Mouse (Mus musculus) neural tube, embryonic 10.5 days (tissue): ENCODE measurements at regions not wholly inside any gene's neighbourhood (a gene's known extent, or its start where the extent isn't known, plus 50 kb on each side); places are given as distances from the start of the nearest gene placed in this dataset.

Experiments
- DNase-seq: peaks from one replicate; pipeline ENCODE4 v3.0.0-alpha.2; 2017; ENCODE audit warnings: low spot score; ENCODE audit errors: extremely low spot score

DNA sequence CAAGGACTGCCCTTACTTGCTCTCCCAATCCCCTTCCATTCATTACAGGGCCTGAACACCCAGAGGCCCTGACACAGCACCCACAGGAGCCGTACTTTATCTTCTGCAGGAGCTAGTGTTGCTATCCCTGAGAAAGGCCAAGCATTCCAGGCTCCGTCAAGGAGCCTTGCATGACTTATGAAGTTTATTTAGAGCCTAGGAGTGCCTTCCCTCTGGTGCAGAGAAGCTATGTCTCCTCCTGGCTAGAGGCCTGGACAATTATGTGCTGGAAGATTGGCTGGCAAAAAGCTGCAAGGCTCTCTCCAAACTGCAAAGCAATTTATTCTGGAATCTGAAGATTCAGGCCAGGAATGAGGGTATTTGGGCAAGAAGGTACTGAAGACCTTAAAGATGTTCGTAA lies 612.0 kb upstream of the Cdh5 start:
- no peak for DNase-seq

DNA sequence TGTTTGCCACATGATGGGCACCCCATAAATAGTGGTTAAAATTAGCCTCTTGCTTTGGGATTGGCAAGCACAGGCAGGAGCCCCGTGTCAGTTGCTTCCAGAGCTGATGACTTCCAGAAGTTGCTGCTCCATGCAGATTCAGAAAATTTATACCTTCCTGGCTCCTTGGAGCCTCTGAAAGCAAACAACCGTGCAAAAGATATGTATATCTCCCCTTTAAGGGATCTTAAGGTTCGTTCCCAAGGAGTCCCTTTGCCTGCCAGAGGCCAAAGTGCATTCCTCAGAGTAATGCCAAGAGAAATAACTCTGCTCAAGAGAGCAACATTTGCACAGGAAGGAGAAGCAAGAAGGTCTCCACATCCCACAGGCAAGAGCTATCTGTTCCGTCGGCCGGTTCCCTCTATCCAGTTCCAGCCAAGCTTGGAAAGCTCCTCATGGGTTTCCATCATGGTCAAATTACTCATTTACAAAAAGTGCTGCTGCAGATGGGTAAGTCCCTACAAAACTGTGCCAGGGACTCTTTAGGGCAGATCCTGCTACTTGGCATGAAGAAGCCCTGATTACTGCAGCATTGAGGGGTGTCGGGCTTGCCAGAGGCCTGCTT lies 608.4 kb upstream of the Cdh5 start:
- no peak for DNase-seq

DNA sequence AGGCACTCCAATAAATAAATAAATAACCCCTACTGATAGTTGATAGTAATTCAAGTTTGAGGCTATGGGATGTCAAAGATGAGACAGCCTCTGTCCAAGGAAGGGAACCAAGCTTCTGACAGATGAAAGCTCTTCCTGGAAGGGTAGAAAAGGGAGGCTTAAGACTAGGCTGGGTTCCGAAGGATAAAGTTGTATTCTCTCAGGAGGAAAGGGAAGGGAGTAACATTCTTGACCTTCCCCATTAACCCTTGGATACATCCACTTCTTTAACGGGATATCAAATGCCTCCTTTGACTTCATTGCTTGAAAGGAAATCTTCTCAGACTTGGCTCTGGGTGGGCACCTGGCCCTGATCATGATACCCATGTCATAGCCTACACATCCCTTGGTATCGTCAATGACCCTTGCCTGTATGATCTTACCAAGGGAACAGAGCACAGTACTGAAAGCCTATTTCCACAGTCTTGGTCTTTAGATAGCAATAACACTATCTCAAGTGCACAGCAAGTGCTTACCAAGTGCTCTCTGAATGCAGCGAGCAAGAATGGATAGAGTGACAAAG lies 607.4 kb upstream of the Cdh5 start:
- DNase-seq, result no peak

DNA sequence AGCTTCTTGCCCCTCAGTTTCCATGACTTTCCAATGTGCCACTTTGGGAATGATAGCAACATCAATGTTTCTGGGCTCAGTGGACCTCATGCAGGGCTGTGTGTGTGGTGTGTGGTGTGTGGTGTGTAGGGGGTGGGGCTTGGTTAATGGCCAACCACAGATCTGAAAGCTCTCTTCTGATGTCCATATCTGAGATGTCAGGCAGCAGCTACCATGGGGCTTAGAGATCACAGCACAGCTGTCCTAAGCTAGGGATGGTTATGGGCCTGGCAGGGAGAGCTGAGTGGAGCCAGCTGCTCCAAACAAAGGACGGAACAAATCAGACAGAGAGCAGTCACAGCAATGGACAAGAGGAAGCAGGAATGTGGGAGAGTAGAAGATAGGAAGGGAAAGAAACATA lies 606.8 kb upstream of the Cdh5 start:
- no peak for DNase-seq

DNA sequence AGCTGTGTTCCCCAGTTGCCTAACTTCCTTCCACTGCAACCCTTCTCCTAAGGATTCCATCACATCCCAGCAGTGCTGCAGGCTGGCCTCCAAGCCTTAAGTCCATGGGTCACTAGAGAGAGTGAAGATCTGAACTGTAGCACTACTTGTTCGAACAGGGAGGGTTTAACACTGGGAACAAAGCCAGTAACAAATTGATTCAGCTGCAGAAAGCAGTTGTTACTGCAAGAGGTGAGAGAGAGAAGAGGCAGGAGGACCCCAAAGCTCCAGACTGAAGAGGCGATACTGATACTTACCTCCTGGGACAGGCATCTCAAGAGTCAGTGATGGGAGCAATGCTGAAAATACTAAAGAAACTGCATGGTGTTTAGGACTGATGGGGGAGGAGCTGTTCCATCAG lies 600.1 kb upstream of the Cdh5 start:
- no peak for DNase-seq

DNA sequence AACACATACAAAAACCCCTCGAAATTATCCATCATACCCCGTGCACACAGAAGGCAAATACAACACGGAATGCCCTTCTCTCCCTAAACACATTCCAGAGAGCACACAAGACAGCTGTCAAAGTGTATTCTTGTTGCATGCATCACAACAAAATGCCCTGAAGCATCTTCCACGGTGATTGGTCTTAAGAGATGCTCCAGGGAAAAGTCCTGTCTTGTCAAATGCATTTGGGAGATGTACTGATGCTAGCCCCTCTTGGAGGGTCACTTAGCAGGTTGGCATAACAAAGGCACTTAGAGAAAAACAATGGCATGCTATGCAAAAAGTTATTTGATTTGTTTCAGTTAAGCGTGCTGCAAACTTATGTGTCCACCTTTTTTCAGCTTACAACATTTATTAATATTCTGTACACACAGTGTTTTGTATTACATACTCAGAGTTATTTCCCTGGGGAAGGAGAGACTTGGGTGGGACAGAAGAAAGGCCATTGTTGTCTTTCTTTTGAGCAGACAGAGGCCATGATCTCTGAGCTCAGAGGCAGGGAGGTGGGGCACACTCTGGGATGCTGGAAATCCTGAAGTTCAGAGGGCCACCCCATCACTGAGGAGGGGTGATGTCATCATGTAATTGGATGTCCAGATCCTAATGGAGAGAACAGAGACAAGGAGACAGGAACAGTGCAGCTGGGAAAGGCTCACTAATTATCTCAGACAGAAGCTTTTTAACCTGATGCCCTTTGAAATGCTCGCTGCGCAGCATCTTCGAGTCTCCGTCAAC lies 598.2 kb upstream of the Cdh5 start:
- DNase-seq, result no peak

DNA sequence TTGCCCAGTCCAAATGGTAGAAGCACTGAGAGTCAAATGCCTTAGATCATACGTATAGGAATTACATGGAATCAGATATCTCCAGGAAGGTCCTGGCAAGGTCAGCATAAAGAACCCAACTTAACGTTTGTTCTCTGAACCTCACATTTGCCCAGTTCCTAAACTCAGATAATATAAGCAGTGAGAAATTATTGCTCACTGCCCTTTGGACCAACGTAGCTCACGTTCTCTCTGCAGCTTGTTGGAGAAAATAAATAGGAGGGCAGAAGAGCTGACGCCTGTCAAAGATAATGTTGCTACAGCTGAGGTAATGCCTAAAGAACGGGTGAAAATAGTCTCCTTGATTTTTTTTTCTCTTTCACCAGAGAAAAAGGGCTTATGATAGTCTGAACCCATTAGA lies 595.1 kb upstream of the Cdh5 start:
- no peak for DNase-seq

DNA sequence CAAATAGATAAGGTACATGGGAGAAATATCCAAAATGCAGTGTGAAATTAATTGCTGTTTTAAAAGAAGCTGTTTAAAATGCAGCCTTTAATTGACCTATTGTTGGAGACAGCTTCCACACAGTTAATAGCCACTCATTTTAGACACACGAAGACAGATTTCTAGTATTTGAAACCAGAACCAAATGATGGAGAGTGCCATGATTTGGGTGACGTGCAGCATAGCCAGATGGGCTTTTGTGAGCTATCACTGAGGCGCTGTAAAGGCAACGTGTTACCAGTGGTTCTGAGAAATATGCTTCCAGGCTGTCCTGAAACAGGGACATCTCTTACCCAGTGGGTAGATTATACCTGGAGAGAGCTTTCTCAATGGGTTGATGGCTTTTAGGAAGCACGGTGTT lies 594.4 kb upstream of the Cdh5 start:
- DNase-seq, result no peak

DNA sequence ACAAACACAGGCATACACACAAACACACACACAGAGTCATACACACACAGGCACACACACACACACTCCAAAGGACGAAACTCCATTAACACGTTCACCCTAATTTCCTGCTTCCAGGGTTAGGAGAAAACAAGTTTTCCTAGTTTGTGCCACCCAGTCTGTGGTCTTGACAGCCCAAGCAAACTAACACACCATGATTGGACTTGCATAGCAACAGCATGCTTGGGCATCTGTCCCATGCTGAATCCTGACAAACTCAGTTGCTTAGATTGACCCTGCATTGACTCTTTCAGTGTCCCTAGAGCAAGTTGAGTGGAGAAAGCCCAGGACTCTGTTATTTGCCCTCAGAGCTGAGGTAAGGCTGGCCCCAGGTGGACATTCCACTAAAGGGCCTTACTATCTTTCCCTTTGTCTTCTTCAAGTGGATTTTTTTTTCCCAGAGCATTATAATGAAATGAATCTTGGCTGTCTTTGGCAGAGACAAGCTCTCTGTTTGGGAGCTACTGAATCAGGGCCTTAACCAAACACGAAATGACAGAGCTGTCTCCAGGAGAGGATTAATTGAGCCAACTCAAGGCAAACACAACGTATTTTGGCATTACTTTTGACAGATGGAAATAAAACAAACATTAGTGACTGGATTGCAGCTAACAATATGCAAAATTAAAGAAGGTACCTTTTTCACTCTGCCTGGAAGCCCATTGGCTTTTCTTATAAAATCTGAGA lies 581.1 kb upstream of the Cdh5 start:
- DNase-seq, result no peak

DNA sequence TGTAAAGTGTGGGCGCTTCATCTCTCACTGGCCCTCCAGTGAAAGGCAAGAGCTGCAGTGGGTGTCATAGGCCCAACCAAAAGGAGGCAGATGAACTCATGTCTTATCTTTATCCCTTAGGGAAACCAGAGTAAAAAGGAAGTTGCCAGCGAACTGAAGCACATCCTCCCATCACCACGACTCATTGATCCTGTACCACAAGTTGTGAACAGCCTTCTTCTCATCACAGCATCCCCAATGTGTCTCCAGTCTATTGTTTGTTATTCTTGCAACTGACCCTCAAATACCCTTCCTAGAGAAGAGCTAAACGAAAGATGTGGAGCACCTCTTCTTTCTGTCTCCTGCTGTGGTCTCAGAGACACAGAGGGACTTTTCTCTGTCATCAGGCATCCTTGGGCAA lies 570.5 kb upstream of the Cdh5 start:
- no peak for DNase-seq

DNA sequence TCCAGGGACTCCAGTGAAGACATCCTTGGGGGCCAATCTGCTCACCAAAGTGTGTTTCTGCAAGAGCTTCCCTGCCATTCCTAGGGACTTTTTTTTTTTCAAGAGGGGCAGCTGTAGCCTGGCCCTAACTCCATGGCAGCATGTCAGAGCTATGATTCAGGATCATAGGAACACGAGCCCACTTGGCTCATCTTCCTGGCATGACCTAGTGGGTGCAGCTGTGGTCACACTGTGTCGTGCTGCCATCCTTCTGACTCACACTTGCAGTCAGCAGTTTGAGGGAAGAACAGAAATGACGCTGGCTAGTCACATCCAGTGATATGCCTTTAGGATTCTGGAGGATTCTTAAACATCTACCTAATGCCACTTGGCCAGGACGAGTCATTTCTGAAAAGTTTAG lies 566.5 kb upstream of the Cdh5 start:
- DNase-seq, result no peak

DNA sequence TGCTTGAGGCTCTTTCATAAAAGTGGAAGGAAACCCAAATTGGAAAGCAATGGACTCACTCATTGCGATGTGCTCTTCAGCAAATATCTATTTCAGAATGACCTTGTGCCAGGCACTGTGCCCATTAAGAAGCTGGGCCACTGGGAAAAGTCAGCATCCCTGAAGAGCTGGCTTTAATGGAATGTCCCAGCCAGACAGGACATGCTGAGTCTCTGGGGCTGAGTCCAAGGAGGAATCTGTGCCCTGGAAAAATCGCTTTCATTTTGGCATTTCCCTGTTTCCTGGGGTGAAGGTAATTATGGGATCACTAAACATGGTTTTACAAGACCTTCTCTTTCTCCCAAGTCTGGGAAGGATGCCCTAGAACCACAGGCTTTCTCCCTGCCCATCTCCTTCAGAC lies 564.6 kb upstream of the Cdh5 start:
- DNase-seq, result no peak

DNA sequence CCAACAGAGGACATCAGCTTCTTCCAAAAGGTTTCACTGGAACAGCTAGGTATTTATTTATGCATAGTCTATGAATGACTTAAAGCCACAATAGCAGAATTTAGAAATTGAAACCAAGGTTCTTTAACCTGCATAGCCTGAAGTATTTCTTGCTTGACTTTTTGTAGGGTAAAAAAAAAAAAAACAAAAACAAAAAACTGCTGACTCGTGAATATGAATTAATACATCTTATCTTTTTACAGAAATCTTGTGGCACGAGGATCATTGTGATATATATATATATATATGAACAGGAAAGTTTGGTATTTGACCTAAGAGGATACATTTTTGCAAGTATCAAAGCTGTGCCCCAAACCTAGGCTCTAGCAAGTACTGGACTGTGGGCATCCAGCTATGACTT lies 559.5 kb upstream of the Cdh5 start:
- DNase-seq, result no peak

DNA sequence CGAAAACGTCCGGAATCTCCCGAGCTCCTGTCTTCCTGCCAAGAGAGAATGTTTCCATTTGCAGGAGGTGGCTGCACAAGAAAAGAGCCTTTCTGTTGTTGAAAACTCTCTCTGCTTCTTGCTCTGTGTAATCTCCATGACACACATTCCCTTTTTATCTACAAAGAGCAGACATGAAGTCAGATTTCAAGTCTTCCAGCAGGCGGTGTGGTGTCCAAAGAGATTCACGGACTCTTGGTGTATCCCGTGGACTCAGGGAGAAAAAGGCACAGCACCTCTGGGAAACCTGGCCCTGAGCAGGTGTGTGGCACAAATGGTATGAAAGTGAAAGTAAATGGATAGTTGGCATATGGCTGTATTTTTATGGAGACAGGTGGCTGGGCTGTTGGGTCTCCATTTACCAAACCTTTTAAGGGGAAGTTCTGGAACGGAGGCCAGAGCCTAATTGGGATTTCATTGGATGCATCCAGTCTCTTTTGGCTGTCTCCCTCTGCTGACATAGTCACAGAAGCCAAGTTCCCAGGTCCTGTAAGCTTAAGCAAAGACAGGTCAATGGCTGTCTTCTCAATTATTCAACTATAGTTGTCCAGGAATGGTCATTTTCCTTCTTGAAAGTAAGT lies 549.4 kb upstream of the Cdh5 start:
- DNase-seq, result no peak

DNA sequence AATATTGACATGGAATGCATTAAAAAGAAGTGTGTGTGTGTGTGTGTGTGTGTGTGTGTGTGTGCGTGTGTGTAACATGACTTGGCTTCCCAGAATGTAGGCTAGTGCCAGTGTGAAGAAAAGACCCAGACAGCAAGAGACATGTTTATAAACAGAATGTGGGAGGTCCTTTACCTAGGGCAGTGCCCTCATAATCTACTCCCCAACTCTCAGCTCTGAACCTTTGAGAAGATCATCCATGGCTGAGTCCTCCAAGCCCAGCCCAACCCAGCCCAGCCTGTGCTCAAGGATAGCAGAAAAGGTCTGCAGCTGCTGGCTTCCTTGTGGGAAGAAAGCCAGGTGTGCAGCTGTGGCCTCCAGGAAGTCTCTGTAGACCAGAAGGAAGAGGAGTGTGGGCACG lies 539.8 kb upstream of the Cdh5 start:
- no peak for DNase-seq

DNA sequence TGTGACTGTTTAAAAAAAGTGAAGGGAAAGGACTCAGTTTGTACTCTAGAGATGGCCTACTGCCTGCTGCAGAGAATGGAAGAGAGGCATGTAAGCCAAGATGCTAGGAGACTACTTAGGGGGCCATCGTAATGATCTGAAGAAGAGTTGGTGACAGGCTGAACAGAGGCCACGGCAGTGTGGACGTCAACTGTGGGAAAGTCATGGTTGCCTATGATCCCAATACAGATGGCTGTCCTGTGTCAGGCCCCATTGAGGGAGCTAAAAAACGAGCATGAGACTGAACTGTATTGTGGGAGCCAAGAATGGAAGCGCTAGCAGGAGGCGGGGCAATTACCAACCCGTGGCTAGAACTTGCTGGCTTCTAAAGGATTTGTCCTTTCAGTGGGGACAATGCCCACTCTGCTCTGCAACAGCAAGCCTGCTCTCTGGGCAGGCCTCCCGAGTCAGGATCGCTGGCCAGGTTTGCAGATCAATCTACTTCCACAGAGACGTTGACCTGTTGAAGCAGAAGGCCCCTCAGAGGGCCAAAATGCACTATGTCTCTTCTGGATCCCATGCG lies 530.5 kb upstream of the Cdh5 start:
- DNase-seq, result no peak

DNA sequence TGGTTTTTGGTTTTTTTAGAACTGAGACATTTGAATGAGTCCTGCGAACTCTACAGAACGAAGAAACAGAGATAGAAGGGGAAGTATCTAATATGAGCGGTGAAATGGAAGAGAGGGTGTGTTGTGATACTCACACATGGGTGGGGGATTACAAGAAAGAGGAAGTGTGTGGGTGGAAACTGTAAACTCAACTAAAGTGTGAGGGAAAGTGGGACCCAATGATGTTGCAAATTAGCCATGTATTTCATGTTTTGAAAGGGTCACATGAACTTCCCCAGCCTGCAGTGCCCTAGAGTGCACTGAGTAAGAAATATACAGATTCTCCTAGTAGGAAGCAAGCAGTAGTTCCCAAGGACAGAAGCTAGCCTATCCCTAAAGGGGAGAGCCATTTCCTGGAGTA lies 524.3 kb upstream of the Cdh5 start:
- DNase-seq, result no peak

DNA sequence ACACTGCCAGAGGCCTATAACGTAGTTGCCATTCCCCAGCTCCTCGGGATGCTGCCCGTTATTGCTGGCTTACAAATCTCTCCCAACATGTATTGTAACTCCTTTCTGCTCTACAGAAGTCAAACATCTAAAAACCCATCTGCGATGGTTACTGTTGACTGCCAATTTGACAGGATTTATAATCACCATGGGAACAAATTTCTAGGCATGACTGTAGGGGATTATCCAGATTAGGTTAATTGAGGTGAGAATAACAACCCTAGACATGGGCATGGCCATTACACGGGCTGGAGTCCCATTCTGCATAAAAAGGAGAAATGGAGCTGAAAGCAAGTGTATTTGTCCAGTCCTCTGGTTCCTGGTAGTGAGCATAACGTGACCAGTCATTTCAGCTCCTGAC lies 523.4 kb upstream of the Cdh5 start:
- no peak for DNase-seq

DNA sequence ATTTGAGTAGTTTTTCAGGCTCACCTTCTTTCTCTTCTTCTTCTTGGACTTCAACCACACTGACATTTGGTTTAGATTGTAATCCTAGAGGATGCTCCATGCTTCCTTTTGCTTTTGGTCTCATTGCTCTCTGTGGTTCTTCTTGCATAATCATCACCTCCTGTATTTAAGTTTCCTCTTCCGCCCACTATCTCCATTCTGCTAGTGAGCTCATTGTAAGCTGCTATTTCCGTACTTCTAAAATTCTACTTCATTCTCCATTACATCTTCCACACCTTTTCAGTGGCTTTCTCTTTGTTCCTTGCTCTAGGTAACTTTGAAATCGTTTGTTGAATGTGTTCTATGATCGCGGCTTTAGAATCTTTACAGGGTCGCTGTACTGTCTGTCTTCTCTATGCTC lies 493.1 kb upstream of the Cdh5 start:
- DNase-seq, result no peak

DNA sequence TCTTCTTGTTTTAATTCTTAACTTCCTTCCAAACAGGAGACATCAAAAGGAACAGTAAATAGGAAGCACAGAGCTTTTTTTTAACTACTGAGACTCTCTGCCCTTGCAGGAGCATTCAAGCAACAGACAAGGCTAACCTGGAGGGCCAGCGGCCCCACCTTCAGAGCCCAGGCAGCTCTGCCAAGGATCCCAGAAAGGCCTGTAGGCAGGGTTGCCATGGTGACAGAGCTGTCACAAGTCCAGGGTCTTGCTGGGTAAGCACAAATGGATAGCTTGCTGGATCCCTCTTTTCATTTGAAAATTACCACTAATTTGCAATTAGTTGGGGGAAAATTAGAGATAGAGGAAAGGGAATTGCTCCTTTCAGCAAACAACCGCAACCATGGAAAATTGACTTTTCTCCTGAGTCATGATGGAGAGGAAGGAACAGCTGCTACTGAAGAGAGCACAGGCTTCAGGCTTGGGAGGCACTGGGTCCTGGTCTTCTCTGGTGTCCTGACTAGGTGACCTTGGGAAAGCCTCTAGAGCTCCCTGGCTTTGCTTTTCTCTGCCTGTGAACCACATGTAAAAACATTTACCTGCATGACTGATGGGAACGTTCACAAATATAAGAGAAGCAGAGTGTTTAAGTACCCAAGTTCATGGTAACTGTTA lies 477.5 kb upstream of the Cdh5 start:
- no peak for DNase-seq
